Mouse (Mus musculus) liver, postnatal 0 days (tissue): ENCODE results near the gene Spef2.

Experiments
- CTCF ChIP-seq: sonication (generic); IDR thresholded peaks from 2 replicates; pipeline ENCODE4 v1.5.1; 2016; ENCODE audit warnings: antibody characterized with exemption, low read depth
- EP300 ChIP-seq: IDR thresholded peaks from 2 replicates; pipeline ENCODE4 v1.6.1; 2016; ENCODE audit warnings: antibody characterized with exemption, low read depth, mild to moderate bottlenecking

DNA sequence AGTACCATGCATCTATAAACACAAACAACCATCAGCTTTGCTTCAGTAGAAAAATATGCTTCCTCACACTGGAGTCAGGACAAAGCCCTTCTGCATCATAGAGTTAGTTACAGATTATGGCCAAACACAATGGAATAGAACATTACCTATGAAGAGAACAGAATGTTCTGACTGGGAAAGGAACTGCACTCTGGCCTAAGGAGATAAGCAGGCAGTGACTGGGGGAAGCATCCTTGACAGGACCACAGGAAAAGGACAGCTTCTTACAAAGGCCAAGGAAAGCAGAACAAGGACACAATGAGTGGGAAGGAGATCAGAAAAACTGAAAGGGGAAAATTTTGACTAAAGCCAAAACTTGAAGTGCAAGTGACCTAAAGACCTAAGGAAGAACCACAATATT is 56.9 kb downstream of the Spef2 start:
- no peak for TF ChIP-seq CTCF
- peak; percentile 86 for TF ChIP-seq EP300
